Mouse (Mus musculus) brain, embryonic 18.5 days (tissue): ENCODE results near the gene Phf12.

Experiments used
- DNase-seq: peaks from one replicate; pipeline ENCODE4 v3.0.0-alpha.2; 2012; ENCODE audit warnings: low read depth, low spot score

The Phf12 gene

GRCm38 (mm10) chr11:77982441-77982905, at the start of gene Phf12:
Gene Phf12 (plus strand): TSS chr11:77982754.
- peak; percentile 99 for DNase-seq

GRCm38 (mm10) chr11:77934111-77934521, 48.4 kb upstream of the Phf12 start:
- DNase-seq = no peak

GRCm38 (mm10) chr11:77934568-77935311, 47.8 kb upstream of the Phf12 start:
- no peak for DNase-seq

GRCm38 (mm10) chr11:77936846-77937245, 45.7 kb upstream of the Phf12 start:
- DNase-seq = no peak

GRCm38 (mm10) chr11:77937649-77938410, 44.7 kb upstream of the Phf12 start:
- DNase-seq = no peak

- no peak for DNase-seq
Measured at GRCm38 (mm10) chr11:77942230-77942629, 40.3 kb upstream of the Phf12 start.

GRCm38 (mm10) chr11:77947860-77948259, 34.7 kb upstream of the Phf12 start:
- no peak for DNase-seq

- no peak for DNase-seq
Measured at GRCm38 (mm10) chr11:77950125-77950685, 32.3 kb upstream of the Phf12 start.

- peak; percentile 75 for DNase-seq
Measured at GRCm38 (mm10) chr11:77950797-77951228, 31.7 kb upstream of the Phf12 start.

GRCm38 (mm10) chr11:77953671-77954070, 28.9 kb upstream of the Phf12 start:
- no peak for DNase-seq

GRCm38 (mm10) chr11:77956428-77956827, 26.1 kb upstream of the Phf12 start:
- no peak for DNase-seq

- DNase-seq = no peak
Measured at GRCm38 (mm10) chr11:77958268-77958667, 24.3 kb upstream of the Phf12 start.

- DNase-seq = no peak
Measured at GRCm38 (mm10) chr11:77958932-77959331, 23.6 kb upstream of the Phf12 start.

- peak; percentile 61 for DNase-seq
Measured at GRCm38 (mm10) chr11:77960199-77960598, 22.4 kb upstream of the Phf12 start.

GRCm38 (mm10) chr11:77960898-77961297, 21.7 kb upstream of the Phf12 start:
- no peak for DNase-seq

- DNase-seq = no peak
Measured at GRCm38 (mm10) chr11:77962946-77963345, 19.6 kb upstream of the Phf12 start.

- no peak for DNase-seq
Measured at GRCm38 (mm10) chr11:77964415-77965095, 18.0 kb upstream of the Phf12 start.

- DNase-seq = peak; percentile 86
Measured at GRCm38 (mm10) chr11:77965101-77966036, 17.2 kb upstream of the Phf12 start.

- no peak for DNase-seq
Measured at GRCm38 (mm10) chr11:77966037-77966391, 16.5 kb upstream of the Phf12 start.

GRCm38 (mm10) chr11:77967114-77967513, 15.4 kb upstream of the Phf12 start:
- DNase-seq = no peak

GRCm38 (mm10) chr11:77968786-77969185, 13.8 kb upstream of the Phf12 start:
- no peak for DNase-seq
